Comparison of ENCODE assay signal across 17 mouse cellular contexts in genomic region chr3:116221686-116222010, GRCm38 (mm10). TPM values are rescaled to one million over a fixed set of nuclear protein-coding genes. Genes with fewer than 3 reads are reported as not detected.
A peak's percentile ranks its signal among the peaks of the same experiment; 100 is the strongest.
DNase-seq lines count a peak whose midpoint lies in the region; ATAC-seq and TF ChIP-seq lines count a peak whose summit lies in the region.
"Had no signal": no experiment of that assay in that cellular context is flagged by ENCODE, and none has a peak within 500 bp of the region (broad histone marks: within the 10 kb centered on the region; RNA-seq: fewer than 3 reads in every experiment).

No protein-coding gene starts in this region.

- WGBS in heart, adult 2 months: 30% methylated on average over 3 of the region's 3 CpGs
- WGBS in heart, embryonic 10.5 days: 21% methylated on average over 3 of the region's 3 CpGs
- 35% methylated on average over 3 of the region's 3 CpGs for WGBS in forebrain, postnatal 0 days

- no peak overlapping the region for H3K9ac ChIP-seq in heart, adult 2 months (ENCODE audit: low read depth, low read length)
- H3K9ac ChIP-seq in forebrain, postnatal 0 days: no peak overlapping the region
- H3K9ac ChIP-seq: heart, embryonic 13.5 days had no signal

- TF ChIP-seq POLR2A in heart, adult 2 months (IDR thresholded peaks at IDR 0.05; ENCODE audit: insufficient read depth, low read depth, low read length): no peak

- peak in 1 of 2 experiments; percentile 27 for DNase-seq in heart, adult 2 months
- no peak for DNase-seq in heart, embryonic 10.5 days (ENCODE audit: low spot score)
- peak; percentile 57 for DNase-seq in ovary, adult 18-20 months (ENCODE audit: low spot score)
- DNase-seq in ovary, postnatal 10 days (ENCODE audit: low spot score): no peak
- DNase-seq in heart, postnatal 36 days: peak; percentile 20 to 37
- DNase-seq in testis, postnatal 14 days (ENCODE audit: low spot score): peak; percentile 38
- no peak for DNase-seq in frontal cortex, postnatal 25 days (ENCODE audit: low spot score in 2 of 2)
- DNase-seq in forebrain, postnatal 0 days: no peak
- DNase-seq: cerebellum, postnatal 10 days; layer of hippocampus, adult 9-11 months; right cerebral cortex, adult 18-20 months; thymus, adult 2 months had no signal

- H3K36me3 ChIP-seq in heart, adult 2 months (ENCODE audit: control insufficient read depth, insufficient read depth, low read length): no peaks in the 10 kb centered on the region
- no peaks in the 10 kb centered on the region for H3K36me3 ChIP-seq in heart, embryonic 10.5 days
- no peaks in the 10 kb centered on the region for H3K36me3 ChIP-seq in forebrain, postnatal 0 days (ENCODE audit: insufficient read depth)
- H3K36me3 ChIP-seq: forebrain, embryonic 10.5 days; heart, embryonic 13.5 days had no signal

- H3K79me2 ChIP-seq in heart, adult 2 months (replicated peaks; ENCODE audit: control insufficient read depth, insufficient read depth, low read length): no peaks in the 10 kb centered on the region

- no peaks in the 10 kb centered on the region for H3K27me3 ChIP-seq in heart, adult 2 months (ENCODE audit: control insufficient read depth, insufficient read depth, low read length)
- H3K27me3 ChIP-seq in heart, embryonic 10.5 days (ENCODE audit: insufficient read depth, poor library complexity, severe bottlenecking): no peaks in the 10 kb centered on the region
- no peaks in the 10 kb centered on the region for H3K27me3 ChIP-seq in forebrain, postnatal 0 days (ENCODE audit: insufficient read depth, low read length)
- H3K27me3 ChIP-seq: heart, embryonic 13.5 days had no signal

- H3K9me3 ChIP-seq in heart, embryonic 10.5 days: no peaks in the 10 kb centered on the region
- H3K9me3 ChIP-seq in forebrain, postnatal 0 days (ENCODE audit: low read length): no peaks in the 10 kb centered on the region
- H3K9me3 ChIP-seq: forebrain, embryonic 10.5 days; heart, embryonic 13.5 days had no signal

- H3K4me2 ChIP-seq in forebrain, postnatal 0 days (ENCODE audit: low read depth): no peak overlapping the region
- H3K4me2 ChIP-seq: liver, embryonic 11.5 days had no signal

- H3K4me1 ChIP-seq in heart, adult 2 months (ENCODE audit: control insufficient read depth, insufficient read depth, low read length): peaks cover 1% of the 10 kb centered on the region
- peaks cover 12% of the 10 kb centered on the region for H3K4me1 ChIP-seq in heart, embryonic 10.5 days
- no peaks in the 10 kb centered on the region for H3K4me1 ChIP-seq in forebrain, postnatal 0 days (ENCODE audit: insufficient read depth)

- no peak for TF ChIP-seq EP300 in heart, adult 2 months (IDR thresholded peaks at IDR 0.05; ENCODE audit: insufficient read depth, low read depth, low read length)

- no peak overlapping the region for H3K4me3 ChIP-seq in heart, adult 2 months
- H3K4me3 ChIP-seq in heart, embryonic 10.5 days: no peak overlapping the region
- no peak overlapping the region for H3K4me3 ChIP-seq in forebrain, postnatal 0 days (ENCODE audit: low read depth, low read length)

- H3K27ac ChIP-seq in heart, adult 2 months: no peak overlapping the region; the same call in 1 of the 2 replicates
- H3K27ac ChIP-seq in heart, embryonic 10.5 days: no peak overlapping the region
- no peak overlapping the region for H3K27ac ChIP-seq in forebrain, postnatal 0 days (ENCODE audit: low read depth, low read length)
- H3K27ac ChIP-seq: forebrain, embryonic 10.5 days; heart, embryonic 13.5 days had no signal

- intact Hi-C loops in heart, adult 2 months (cut with DNase I): no loop called here
- intact Hi-C loops in heart, postnatal 36 days (cut with DNase I): no loop called here

- TF ChIP-seq CTCF in heart, adult 2 months (IDR thresholded peaks at IDR 0.05): peak; percentile 21; the same call in 1 of the 2 replicates
- TF ChIP-seq CTCF in forebrain, postnatal 0 days (IDR thresholded peaks at IDR 0.05; ENCODE audit: low read depth): no peak

- no peak for ATAC-seq in forebrain, postnatal 0 days
- ATAC-seq: activated CD4-positive, CD25-positive, alpha-beta regulatory T cell, adult 4 months had no signal

RNA-seq across cellular contexts. Expression of gene Gpr88, which starts 31.7 kb away (rescaled TPM):
- total RNA-seq in heart, adult 2 months (2021): under 1 TPM in 1 of 2 experiments, not detected in 1; 0.08 TPM
- 0.15 and 0.23 TPM in 2 replicates for polyA plus RNA-seq in heart, adult 2 months (2012; rRNA removed)
- 0.07 and 0.62 TPM in 2 replicates for polyA plus RNA-seq in heart, embryonic 10.5 days (2016; fragmentation: Nextera tagmentation; extraction: Ambion mirVana)
- total RNA-seq in heart, postnatal 36 days (2021): under 1 TPM; 0.14 TPM
- total RNA-seq in forebrain, postnatal 0 days (2014; rRNA removed): 33.6 and 54.7 TPM in 2 replicates
- 15.2 and 20.5 TPM in 2 replicates for polyA plus RNA-seq in forebrain, postnatal 0 days (2015; fragmentation: Nextera tagmentation; extraction: Ambion mirVana)
- total RNA-seq: monocyte, adult 5-6 weeks had no signal
- polyA plus RNA-seq: activated CD4-positive, CD25-positive, alpha-beta regulatory T cell, adult 4 months; forebrain, embryonic 10.5 days had no signal

Comparison
In these comparisons a context has a peak if more than half of its experiments do, and no peak if none do; other contexts are left out.
1. DNase-seq: peak in ovary, adult 18-20 months (single experiment), heart, postnatal 36 days (2 of 2) and testis, postnatal 14 days (single experiment); none in heart, embryonic 10.5 days (single experiment), ovary, postnatal 10 days (single experiment), frontal cortex, postnatal 25 days (0 of 2) and forebrain, postnatal 0 days (single experiment).
2. RNA of gene Gpr88, which starts 31.7 kb away (total RNA-seq): 33.6 to 54.7 TPM in forebrain, postnatal 0 days; 0.14 TPM in heart, postnatal 36 days and 0.08 TPM in heart, adult 2 months; every median in the first group is over 10 times any median in the second.